Mouse (Mus musculus) embryo, embryonic 10 days (tissue): ENCODE data around the gene Mcam.
A peak's percentile ranks its signal among the peaks of the same experiment; 100 is the strongest.

ENCODE experiments used
- DNase-seq: peaks from one replicate; pipeline ENCODE4 v3.0.0-alpha.2; 2015; ENCODE audit warnings: low spot score

The Mcam gene

GRCm38 (mm10) chr9:44134101-44134850 is at the start of gene Mcam:
Gene Mcam (plus strand): TSS chr9:44134469.
- DNase-seq = peak; percentile 55

- DNase-seq = peak; percentile 89
Observed at GRCm38 (mm10) chr9:44084659-44085229, 49.5 kb upstream of the Mcam start.

- DNase-seq = no peak
Observed at GRCm38 (mm10) chr9:44085276-44085675, 49.0 kb upstream of the Mcam start.

GRCm38 (mm10) chr9:44085741-44086665 is 48.3 kb upstream of the Mcam start:
- no peak for DNase-seq

- DNase-seq = no peak
Observed at GRCm38 (mm10) chr9:44086960-44087359, 47.3 kb upstream of the Mcam start.

- peak; percentile 59 for DNase-seq
Observed at GRCm38 (mm10) chr9:44087761-44088455, 46.4 kb upstream of the Mcam start.

GRCm38 (mm10) chr9:44088877-44089608 is 45.2 kb upstream of the Mcam start:
- DNase-seq = no peak

GRCm38 (mm10) chr9:44093612-44094503 is 40.4 kb upstream of the Mcam start:
- peak; percentile 87 for DNase-seq

- DNase-seq = no peak
Observed at GRCm38 (mm10) chr9:44094737-44095136, 39.5 kb upstream of the Mcam start.

GRCm38 (mm10) chr9:44095781-44096180 is 38.5 kb upstream of the Mcam start:
- DNase-seq = no peak

- peak; percentile 53 for DNase-seq
Observed at GRCm38 (mm10) chr9:44096536-44096935, 37.7 kb upstream of the Mcam start.

- peak; percentile 43 for DNase-seq
Observed at GRCm38 (mm10) chr9:44101490-44101889, 32.8 kb upstream of the Mcam start, which contains the start of gene Mfrp. Gene Mfrp (plus strand): TSS chr9:44101729.

GRCm38 (mm10) chr9:44104881-44105280 is 29.4 kb upstream of the Mcam start:
- no peak for DNase-seq

GRCm38 (mm10) chr9:44105781-44106180 is 28.5 kb upstream of the Mcam start:
- no peak for DNase-seq

GRCm38 (mm10) chr9:44106182-44106581 is 28.1 kb upstream of the Mcam start:
- no peak for DNase-seq

GRCm38 (mm10) chr9:44106596-44106995 is 27.7 kb upstream of the Mcam start:
- DNase-seq = no peak

- DNase-seq = no peak
Observed at GRCm38 (mm10) chr9:44107110-44107509, 27.2 kb upstream of the Mcam start, which contains the start of gene C1qtnf5. Gene C1qtnf5 (plus strand): TSS chr9:44107245.

- DNase-seq = no peak
Observed at GRCm38 (mm10) chr9:44107557-44108179, 26.6 kb upstream of the Mcam start.

GRCm38 (mm10) chr9:44108269-44109055 is 25.8 kb upstream of the Mcam start:
- no peak for DNase-seq
